Mouse (Mus musculus) intestine, embryonic 15.5 days (tissue): ENCODE results near the gene Hrk. TPM values are rescaled to one million over a fixed set of nuclear protein-coding genes. Genes with fewer than 3 reads are reported as not detected.

Experiments used
- ATAC-seq: fragments of 200-750 bp; cut with Nextera tagmentation; 2 replicates; pipeline ENCODE4 v1.8.0; 2017; ENCODE audit warnings: moderate TSS enrichment, moderate library complexity
- H3K27ac ChIP-seq: fragments of 300-500 bp; sonication (generic); 2 replicates; pipeline ENCODE4 v1.5.1; 2015; ENCODE audit warnings: mild to moderate bottlenecking, inconsistent platforms
- H3K27me3 ChIP-seq: fragments of 300-500 bp; sonication (generic); replicated peaks from 2 replicates; pipeline ENCODE4 v1.6.1; 2015; ENCODE audit warnings: inconsistent platforms
- H3K36me3 ChIP-seq: fragments of 300-500 bp; sonication (generic); 2 replicates; pipeline ENCODE4 v1.6.1; 2015; ENCODE audit warnings: inconsistent platforms
- H3K4me1 ChIP-seq: fragments of 300-500 bp; sonication (generic); replicated peaks from 2 replicates; pipeline ENCODE4 v1.6.1; 2015; ENCODE audit warnings: inconsistent platforms
- H3K4me2 ChIP-seq: fragments of 300-500 bp; sonication (generic); replicated peaks from 2 replicates; pipeline ENCODE4 v1.6.1; 2015; ENCODE audit warnings: mild to moderate bottlenecking, inconsistent platforms
- H3K4me3 ChIP-seq: fragments of 300-500 bp; sonication (generic); replicated peaks from 2 replicates; pipeline ENCODE4 v1.5.1; 2015; ENCODE audit warnings: inconsistent platforms
- H3K9ac ChIP-seq: fragments of 300-500 bp; sonication (generic); 2 replicates; pipeline ENCODE4 v1.6.1; 2015; ENCODE audit warnings: inconsistent platforms
- H3K9me3 ChIP-seq: fragments of 300-500 bp; sonication (generic); 2 replicates; pipeline ENCODE4 v1.6.1; 2016; ENCODE audit warnings: inconsistent platforms
- WGBS: fragments of 180-500 bp; shearing (Covaris S2); methylation state at CpG from one replicate; pipeline ENCODE4 v1.1.7; 2015; 5-methylcytosine and 5-hydroxymethylcytosine counted together
- polyA plus RNA-seq: library from polyadenylated mRNA; unstranded; fragments of >200 nt; fragmentation: Nextera tagmentation; extraction: Ambion mirVana; gene quantifications from 2 replicates; pipeline ENCODE4 v1.2.1, GENCODE M21; 2015

The Hrk gene
- polyA plus RNA-seq, 1 experiment from 2014 or later: 0.25 TPM

- Histone ChIP-seq H3K27ac (no peak overlapping the region), H3K4me1 (0 out of 2 replicates have a peak, but pooled peaks cover 4% of the 10 kb centered on the region), H3K4me2 (no peak overlapping the region), H3K27me3 (no peaks in the 10 kb centered on the region), H3K36me3 (peaks cover 8% of the 10 kb centered on the region), H3K4me3 (no peak overlapping the region), H3K9ac (no peak overlapping the region), H3K9me3 (no peaks in the 10 kb centered on the region)
- 81% methylated on average over 12 of the region's 12 CpGs for WGBS
- ATAC-seq: no peak
Observed at GRCm38 (mm10) chr5:118143211-118144026, 21.0 kb upstream of the Hrk start.

DNA sequence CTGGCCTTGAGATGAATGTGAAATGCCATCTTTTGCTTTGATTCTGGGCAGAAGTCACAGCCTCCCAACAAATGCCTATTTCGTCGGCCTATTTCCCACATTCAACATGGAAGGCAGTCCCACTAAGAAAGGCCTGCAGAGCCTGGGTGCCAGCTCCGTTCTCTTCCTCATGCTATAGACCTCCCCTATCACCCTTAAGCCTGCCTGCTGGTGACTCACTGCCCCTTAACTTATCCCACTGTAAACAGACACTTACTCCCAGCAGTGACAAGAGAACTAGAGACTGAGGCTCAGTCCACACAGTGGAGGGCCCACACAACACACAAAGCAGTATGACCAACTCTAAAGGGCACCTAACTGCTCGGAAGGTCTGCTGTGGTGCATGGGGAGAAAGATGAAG is 20.1 kb upstream of the Hrk start:
- Histone ChIP-seq H3K4me1 (0 out of 2 replicates have a peak, but pooled peaks cover 4% of the 10 kb centered on the region), H3K9ac (no peak overlapping the region), H3K27ac (0 out of 2 replicates have a peak overlapping the region, but pooled peaks have one; percentile 13), H3K4me3 (no peak overlapping the region), H3K27me3 (no peaks in the 10 kb centered on the region), H3K36me3 (peaks cover 8% of the 10 kb centered on the region), H3K9me3 (no peaks in the 10 kb centered on the region), H3K4me2 (no peak overlapping the region)
- 77% methylated on average over 4 of the region's 4 CpGs for WGBS
- ATAC-seq: no peak

GRCm38 (mm10) chr5:118144770-118145169 is 19.7 kb upstream of the Hrk start:
- no peaks in the 10 kb centered on the region for H3K27me3 ChIP-seq
- no peaks in the 10 kb centered on the region for H3K9me3 ChIP-seq
- H3K4me3 ChIP-seq: no peak overlapping the region
- 0 out of 2 replicates have a peak overlapping the region, but pooled peaks have one; percentile 13 for H3K27ac ChIP-seq
- ATAC-seq: no peak
- H3K36me3 ChIP-seq: peaks cover 8% of the 10 kb centered on the region
- H3K9ac ChIP-seq: no peak overlapping the region
- H3K4me1 ChIP-seq: 0 out of 2 replicates have a peak, but pooled peaks cover 4% of the 10 kb centered on the region
- H3K4me2 ChIP-seq: no peak overlapping the region
- 75% methylated on average over 6 of the region's 6 CpGs for WGBS

DNA sequence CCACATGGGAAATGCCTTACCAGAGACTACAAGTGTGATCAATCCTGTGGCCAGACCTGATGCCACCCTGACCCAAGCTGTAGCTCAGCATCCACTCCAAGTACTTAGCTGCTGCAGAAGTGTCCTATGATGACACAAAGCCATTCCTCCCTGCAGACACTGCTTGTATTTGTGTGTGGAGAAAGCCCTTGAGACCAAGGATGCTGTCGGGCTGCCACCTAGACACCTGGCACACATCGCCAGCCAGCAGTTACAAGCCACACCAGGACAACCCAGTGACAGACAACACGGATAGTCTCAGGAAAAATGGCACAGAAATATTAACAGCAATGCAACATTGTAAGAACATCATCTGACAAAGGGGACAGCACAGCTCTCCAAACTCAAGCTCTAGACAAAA is 19.0 kb upstream of the Hrk start:
- WGBS: 93% methylated on average over 3 of the region's 3 CpGs
- Histone ChIP-seq H3K4me2 (no peak overlapping the region), H3K27me3 (no peaks in the 10 kb centered on the region), H3K9me3 (no peaks in the 10 kb centered on the region), H3K9ac (no peak overlapping the region), H3K27ac (no peak overlapping the region), H3K4me3 (no peak overlapping the region), H3K36me3 (peaks cover 8% of the 10 kb centered on the region), H3K4me1 (0 out of 2 replicates have a peak, but pooled peaks cover 4% of the 10 kb centered on the region)
- no peak for ATAC-seq

DNA sequence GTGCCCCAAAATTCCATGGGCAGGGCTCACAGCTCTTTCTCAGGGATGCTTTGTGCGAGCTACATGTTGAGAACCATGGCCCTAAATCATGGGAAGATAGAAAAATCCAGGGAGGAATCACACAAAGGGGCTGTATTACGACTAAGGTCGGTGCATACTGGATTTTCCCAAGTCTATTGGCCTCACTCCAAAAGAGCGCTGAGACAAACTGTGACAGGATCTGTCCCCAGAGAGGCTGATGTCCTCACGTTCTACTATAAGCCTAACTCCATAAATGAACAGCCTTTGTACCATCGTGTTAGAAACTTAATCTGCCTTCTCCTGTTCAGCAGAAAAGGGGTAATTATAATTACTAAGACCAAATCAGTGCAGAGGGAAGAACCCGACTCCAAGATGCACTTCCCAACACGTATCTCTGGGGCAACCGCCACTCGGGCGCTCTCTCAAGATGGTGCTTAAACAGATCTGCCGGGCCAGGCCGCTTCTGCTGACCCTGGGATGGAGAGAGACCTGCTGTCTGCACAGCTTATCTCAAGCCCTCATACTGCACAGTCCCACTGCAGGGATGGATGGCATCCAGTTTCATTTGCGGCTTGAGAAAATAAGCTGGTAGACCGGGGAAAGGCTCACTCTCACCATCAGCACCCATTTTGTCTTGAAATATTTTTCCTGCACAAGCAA is 18.3 kb upstream of the Hrk start:
- H3K27me3 ChIP-seq: no peaks in the 10 kb centered on the region
- no peaks in the 10 kb centered on the region for H3K9me3 ChIP-seq
- ATAC-seq: no peak
- no peak overlapping the region for H3K4me2 ChIP-seq
- no peak overlapping the region for H3K4me3 ChIP-seq
- no peak overlapping the region for H3K9ac ChIP-seq
- H3K27ac ChIP-seq: no peak overlapping the region
- H3K36me3 ChIP-seq: peaks cover 9% of the 10 kb centered on the region
- 76% methylated on average over 15 of the region's 15 CpGs for WGBS
- 0 out of 2 replicates have a peak, but pooled peaks cover 4% of the 10 kb centered on the region for H3K4me1 ChIP-seq

DNA sequence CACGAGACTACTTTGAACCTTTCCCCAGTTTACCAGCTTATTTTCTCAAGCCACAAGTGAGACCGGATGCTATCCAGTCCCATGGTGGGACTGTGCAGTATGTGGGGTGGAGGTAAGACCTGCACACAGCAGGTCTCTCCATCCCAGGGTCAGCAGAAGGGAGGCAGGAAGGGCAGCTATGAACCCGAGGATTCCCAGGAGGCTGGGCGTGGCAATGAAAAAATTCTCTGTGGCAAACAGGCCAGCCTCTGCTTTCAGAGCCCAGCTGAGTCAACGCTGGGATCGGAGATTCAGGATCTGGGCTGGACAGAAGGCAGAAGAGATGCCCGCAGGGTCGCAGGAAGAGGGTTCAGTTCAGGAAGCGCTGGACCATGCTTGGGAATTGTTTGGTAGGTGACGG is 17.2 kb upstream of the Hrk start:
- Histone ChIP-seq H3K27ac (no peak overlapping the region), H3K4me1 (0 out of 2 replicates have a peak, but pooled peaks cover 4% of the 10 kb centered on the region), H3K9me3 (no peaks in the 10 kb centered on the region), H3K36me3 (peaks cover 5% of the 10 kb centered on the region; the same call in 1 of the 2 replicates), H3K4me2 (no peak overlapping the region), H3K9ac (no peak overlapping the region), H3K27me3 (no peaks in the 10 kb centered on the region), H3K4me3 (no peak overlapping the region)
- ATAC-seq: no peak
- WGBS: 74% methylated on average over 10 of the region's 10 CpGs

DNA sequence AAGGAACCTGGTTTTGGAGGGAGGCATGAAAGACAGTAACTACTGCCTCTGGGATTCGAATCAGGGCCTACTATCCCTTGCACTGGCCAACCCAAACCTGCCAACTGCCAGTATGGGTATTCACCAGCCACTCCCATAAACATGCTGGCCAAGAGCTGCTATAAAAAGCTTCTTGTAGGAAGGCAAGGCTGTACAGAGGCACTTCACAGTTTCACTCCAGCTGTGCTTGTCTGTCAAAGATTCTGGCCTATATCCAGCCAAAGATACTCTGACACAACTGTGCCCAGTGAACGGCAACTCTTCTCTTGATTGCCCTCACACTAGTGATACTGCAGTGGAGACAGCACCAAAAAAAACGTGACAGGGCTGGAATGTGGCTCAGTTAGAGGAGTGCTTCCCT is 14.7 kb upstream of the Hrk start:
- no peaks in the 10 kb centered on the region for H3K27me3 ChIP-seq
- peaks cover 8% of the 10 kb centered on the region; the same call in 1 of the 2 replicates for H3K4me1 ChIP-seq
- H3K27ac ChIP-seq: no peak overlapping the region
- 72% methylated on average over 3 of the region's 3 CpGs for WGBS
- H3K4me3 ChIP-seq: no peak overlapping the region
- no peak overlapping the region for H3K9ac ChIP-seq
- no peak overlapping the region for H3K4me2 ChIP-seq
- no peak for ATAC-seq
- H3K9me3 ChIP-seq: no peaks in the 10 kb centered on the region
- H3K36me3 ChIP-seq: peaks cover 5% of the 10 kb centered on the region; the same call in 1 of the 2 replicates

DNA sequence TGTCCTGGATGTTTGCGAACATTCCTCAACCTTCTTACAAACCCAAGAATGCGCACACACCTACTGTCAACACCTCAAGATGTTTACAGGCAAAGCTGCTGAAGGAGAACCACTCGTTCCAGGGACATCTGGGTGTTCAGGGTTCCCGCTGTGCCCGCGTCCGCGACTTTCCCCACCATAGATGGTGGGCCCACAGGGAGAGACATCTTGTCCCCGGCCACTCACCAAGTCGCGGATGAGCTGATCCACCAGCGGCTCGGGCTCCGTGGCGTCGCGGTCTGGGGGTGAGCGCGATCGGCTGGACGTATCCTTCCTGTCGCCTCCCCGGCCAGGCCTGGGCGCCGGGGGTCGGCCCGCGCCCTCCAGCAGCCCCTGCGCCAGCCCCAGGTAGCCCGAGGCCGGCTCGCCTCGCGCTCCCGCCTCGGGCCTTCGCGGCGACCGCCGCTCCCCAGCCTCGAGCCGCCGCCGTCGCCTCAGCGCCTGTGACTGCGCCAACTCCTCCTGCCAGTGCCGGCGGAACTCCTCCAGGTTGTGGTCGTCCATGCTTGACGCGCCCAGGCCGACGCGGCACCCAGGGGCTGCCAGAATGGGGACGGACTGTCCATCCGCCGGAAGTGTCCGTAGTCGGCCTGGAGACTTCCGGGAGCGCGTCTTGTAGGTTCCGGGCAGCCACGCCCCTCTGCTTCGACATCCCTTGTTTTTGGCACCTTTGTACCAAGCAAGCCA is 9.4 kb upstream of the Hrk start, which contains the start of gene Fbxw8:
TSS of gene Fbxw8 (minus strand) at position 626 of the 726 bp plus-strand sequence.
- peak within 1 kb of the TSS; percentile 40; the same call in 1 of the 2 replicates for H3K27ac ChIP-seq
- H3K27me3 ChIP-seq: 0 out of 2 replicates have a peak, but pooled peaks cover 2% of the 10 kb centered on the region
- peak within 1 kb of the TSS; percentile 95 for H3K9ac ChIP-seq
- peak; percentile 90 for ATAC-seq
- peaks cover 5% of the 10 kb centered on the region; the same call in 1 of the 2 replicates for H3K36me3 ChIP-seq
- H3K4me3 ChIP-seq: peak within 1 kb of the TSS; percentile 99
- H3K4me2 ChIP-seq: peak within 1 kb of the TSS; percentile 66
- WGBS: under 1% methylated on average over 67 of the region's 67 CpGs
- H3K4me1 ChIP-seq: peaks cover 11% of the 10 kb centered on the region; the same call in 1 of the 2 replicates
- H3K9me3 ChIP-seq: no peaks in the 10 kb centered on the region

DNA sequence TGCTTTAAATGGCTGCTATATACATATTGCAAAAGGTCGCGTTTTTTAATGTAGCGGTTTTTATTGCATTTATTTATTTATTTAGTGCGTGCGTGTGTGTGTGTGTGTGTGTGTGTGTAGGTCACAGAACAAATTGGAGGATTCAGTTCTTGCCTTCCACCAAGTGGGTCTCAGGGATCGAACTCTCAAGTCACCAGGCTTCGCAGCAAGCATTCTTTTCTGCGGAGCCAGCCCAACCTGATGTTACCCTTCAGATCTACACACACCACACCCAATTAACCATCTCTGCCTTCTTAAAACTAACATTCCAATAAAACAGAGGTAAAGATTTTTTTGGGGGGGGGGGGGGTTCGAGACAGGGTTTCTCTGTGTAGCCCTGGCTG is 8.9 kb upstream of the Hrk start:
- Histone ChIP-seq H3K4me1 (peaks cover 11% of the 10 kb centered on the region; the same call in 1 of the 2 replicates), H3K9ac (no peak overlapping the region), H3K4me2 (peak overlapping the region; percentile 66), H3K27ac (no peak overlapping the region), H3K27me3 (0 out of 2 replicates have a peak, but pooled peaks cover 6% of the 10 kb centered on the region), H3K4me3 (peak overlapping the region; percentile 99), H3K36me3 (peaks cover 5% of the 10 kb centered on the region; the same call in 1 of the 2 replicates), H3K9me3 (no peaks in the 10 kb centered on the region)
- 21% methylated on average over 9 of the region's 9 CpGs for WGBS
- no peak for ATAC-seq

GRCm38 (mm10) chr5:118156976-118157375 is 7.5 kb upstream of the Hrk start:
- Histone ChIP-seq H3K36me3 (no peaks in the 10 kb centered on the region), H3K9ac (no peak overlapping the region), H3K4me3 (no peak overlapping the region), H3K27me3 (peaks cover 14% of the 10 kb centered on the region), H3K4me1 (peaks cover 11% of the 10 kb centered on the region; the same call in 1 of the 2 replicates), H3K27ac (0 out of 2 replicates have a peak overlapping the region, but pooled peaks have one; percentile 9), H3K9me3 (no peaks in the 10 kb centered on the region), H3K4me2 (no peak overlapping the region)
- WGBS: 13% methylated on average over 4 of the region's 4 CpGs
- ATAC-seq: peak; percentile 24; the same call in 1 of the 2 replicates

- Histone ChIP-seq H3K36me3 (no peaks in the 10 kb centered on the region), H3K4me3 (no peak overlapping the region), H3K27ac (no peak overlapping the region), H3K9me3 (no peaks in the 10 kb centered on the region), H3K9ac (no peak overlapping the region), H3K4me2 (no peak overlapping the region), H3K4me1 (0 out of 2 replicates have a peak, but pooled peaks cover 3% of the 10 kb centered on the region), H3K27me3 (peaks cover 33% of the 10 kb centered on the region)
- no peak for ATAC-seq
- 36% methylated on average over 4 of the region's 4 CpGs for WGBS
Observed at GRCm38 (mm10) chr5:118160691-118161090, 3.8 kb upstream of the Hrk start.
